Mouse (Mus musculus): Measurements from ENCODE around the gene Ifnar1.
A peak's percentile ranks its signal among the peaks of the same experiment; 100 is the strongest.

The Ifnar1 gene

GRCm38 (mm10) chr16:91545597-91546281 lies 60.7 kb downstream of the Ifnar1 start:
- DNase-seq: no peak

DNA sequence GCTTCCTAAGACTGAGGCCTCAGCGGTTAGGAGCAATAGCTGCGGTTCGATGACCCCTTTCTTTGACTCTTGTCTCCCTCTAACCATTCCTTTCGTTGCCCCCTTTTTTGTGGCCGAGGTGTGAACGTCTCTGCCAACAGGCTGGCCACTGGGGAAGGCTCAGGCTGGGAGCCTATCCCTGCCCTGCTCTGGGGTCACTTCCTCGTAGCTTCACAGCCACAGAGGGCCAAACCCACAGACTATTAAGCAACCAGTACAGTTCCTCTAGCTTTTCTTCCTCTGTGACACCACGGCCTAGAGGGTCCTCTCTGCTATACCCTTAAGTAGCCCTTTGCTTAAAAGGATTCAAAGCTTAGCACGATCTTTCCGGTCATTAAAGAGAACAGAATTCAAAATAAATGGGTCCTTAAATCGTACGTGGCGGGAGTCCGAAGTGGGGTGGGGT lies 61.4 kb downstream of the Ifnar1 start:
- DNase-seq: peak; percentile 37 to 55

DNA sequence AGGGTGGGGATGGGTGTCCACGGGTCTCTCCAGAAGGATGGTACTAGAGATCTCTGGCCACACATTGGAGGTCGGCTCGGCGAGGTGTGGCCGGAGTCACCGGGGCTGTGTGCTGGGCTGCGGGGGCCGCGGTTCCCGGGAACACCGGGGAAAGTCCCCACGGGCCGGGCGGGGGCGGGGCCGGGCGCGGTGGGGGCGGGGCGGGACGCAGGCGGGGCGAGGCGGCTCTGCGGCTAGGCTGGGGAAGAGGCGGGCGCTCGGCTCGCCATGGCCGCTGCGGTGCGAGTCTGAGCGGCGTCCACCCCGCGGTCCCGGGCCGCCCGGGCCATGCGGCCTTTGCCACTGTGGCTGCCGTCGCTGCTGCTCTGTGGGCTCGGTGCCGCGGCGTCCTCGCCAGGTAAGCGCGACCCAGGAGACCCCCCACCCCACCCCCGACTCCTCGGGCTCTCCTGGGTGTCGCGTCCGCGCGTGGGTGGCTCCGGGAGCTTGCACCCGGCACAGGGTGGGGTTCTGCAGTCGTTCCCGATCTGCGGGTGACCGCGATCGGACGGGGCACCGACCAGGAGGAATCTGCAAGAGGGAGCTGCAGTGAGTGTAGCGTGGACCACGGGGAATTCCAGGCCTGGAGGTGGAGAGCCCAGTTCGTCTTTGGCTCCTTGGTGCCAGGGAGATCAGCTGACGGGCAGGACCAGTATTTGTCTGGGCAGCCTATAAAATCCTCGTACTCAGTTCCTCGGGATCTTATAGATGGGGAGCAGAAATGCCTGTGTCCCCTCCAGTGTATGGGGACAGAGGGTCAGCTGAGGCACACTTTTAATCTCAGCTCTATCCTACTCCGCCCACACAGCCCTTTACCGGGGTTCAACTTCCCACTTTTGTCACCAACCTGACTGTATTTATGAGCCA lies 62.1 kb downstream of the Ifnar1 start, which contains the start of gene Ifngr2:
TSS of gene Ifngr2 (plus strand) at position 237 of the 906 bp plus-strand sequence.
- peak; percentile 81 to 88 for DNase-seq

GRCm38 (mm10) chr16:91547974-91548373 lies 62.9 kb downstream of the Ifnar1 start:
- DNase-seq: no peak

DNA sequence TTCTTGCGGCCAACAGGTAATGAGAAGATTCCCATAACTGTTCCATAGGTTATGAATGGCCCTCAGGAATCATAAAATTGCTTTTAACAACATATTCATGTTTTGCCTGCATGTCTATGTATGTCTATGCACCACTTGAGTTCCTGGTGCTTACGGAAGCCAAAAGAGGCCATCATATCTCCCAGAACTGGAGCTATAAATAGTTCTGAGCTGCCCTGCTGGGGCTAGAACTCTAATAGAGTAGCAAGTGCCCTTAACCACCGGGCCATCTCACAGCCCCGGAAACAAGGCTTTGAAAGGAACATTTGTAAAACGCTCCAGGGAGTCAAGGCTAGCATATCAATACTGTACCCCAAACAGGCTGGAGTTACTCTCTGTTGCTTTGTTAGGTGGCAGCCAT lies 63.5 kb downstream of the Ifnar1 start:
- DNase-seq: no peak

- DNase-seq: no peak
Observed at GRCm38 (mm10) chr16:91548996-91549395, 64.0 kb downstream of the Ifnar1 start.

DNA sequence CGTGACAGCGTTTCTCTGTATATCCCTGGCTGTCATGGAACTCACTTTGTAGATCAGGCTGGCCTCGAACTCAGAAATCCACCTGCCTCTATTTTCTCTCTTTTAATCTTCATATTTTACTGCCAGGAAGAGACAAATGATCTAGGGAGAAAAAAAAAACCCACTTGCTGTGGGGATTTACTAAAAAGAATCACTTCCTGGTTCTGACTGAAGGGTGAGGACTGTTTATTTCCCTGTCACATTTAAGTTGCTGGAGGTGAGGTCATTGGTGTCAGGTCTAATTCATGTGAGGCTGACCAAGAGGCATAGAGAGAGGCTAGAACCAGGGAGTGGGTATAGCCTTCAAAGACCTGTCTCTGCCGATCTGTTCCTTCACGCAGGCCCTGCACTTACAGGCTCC lies 64.6 kb downstream of the Ifnar1 start:
- DNase-seq: no peak

DNA sequence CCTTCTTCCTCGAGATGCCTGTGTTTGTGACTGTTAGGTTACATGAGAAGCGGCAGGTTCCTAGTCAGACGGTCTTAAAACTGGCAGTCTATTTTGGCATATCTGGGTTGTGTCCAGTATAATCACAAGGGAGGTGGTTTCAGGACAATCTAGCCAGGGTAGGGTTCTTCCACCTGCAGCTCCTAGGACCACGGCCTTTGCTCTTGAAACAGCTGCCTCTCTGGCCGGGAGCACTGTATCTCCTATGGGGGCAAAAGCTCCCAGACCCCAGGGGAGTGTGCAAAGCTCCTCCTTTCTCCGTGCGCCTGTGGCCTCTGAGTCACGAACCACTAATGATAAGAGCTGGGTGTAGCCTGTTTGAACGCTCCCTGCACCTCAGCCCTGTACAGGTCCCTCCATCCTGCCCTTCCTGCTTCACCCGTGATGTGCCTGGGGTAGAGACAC lies 66.1 kb downstream of the Ifnar1 start:
- no peak for DNase-seq

DNA sequence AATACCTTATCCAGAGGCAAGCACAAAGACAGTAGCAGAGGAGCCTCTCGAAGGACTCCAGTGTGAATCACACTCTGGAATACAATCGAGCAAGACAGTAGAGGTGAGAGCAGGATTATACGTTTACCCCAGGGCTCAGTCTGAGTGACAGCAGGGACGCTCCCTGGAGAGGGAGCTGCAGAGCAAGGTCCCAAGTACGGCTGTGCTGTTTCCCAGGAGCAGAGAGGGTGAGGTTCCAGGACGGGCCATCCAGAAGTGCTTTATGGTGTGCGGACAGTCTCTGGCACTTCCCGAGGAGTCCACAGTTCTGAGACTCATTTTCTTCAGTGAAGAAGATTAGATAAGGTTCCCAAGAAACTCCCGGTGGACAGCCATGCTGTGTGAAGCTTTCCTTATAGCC lies 67.0 kb downstream of the Ifnar1 start:
- DNase-seq: no peak

DNA sequence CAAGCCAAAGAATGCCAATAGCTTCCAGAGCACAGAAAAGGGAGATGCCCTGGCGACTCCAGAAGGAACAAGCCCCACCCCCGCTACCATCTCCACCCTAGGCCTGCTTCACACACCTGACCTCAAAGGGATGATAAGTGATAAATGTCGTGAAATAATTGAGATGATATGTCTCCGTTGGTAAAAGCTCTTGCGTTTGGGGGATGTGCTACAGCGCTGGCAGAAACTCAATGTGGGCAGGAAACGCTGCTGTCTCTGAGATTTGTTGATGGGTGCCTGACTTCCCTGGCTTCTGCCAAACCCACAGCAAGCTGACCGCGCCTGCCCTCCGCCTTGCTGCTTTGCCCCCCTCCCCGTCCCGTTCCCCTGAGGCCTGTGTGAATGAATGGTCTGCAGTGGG lies 68.6 kb downstream of the Ifnar1 start:
- peak; percentile 60 to 68 for DNase-seq

GRCm38 (mm10) chr16:91555017-91555605 lies 70.1 kb downstream of the Ifnar1 start:
- no peak for DNase-seq

- DNase-seq: no peak
Observed at GRCm38 (mm10) chr16:91556659-91557058, 71.6 kb downstream of the Ifnar1 start.
